ENCODE assay signal across 8 mouse cellular contexts in genomic region chr7:24628685-24629610, GRCm38 (mm10). TPM values are rescaled to one million over a fixed set of nuclear protein-coding genes. Genes with fewer than 3 reads are reported as not detected.
DNase-seq lines count a peak whose midpoint lies in the region; ATAC-seq lines count a peak whose summit lies in the region.

No protein-coding gene starts in this region.

- 0 out of 2 replicates have a peak overlapping the region, but pooled peaks have one; percentile 1 for H3K9ac ChIP-seq in embryonic facial prominence, embryonic 12.5 days
- peak overlapping the region; percentile 39 for H3K9ac ChIP-seq in neural tube, embryonic 14.5 days (replicated peaks; ENCODE audit: low read depth, low read length)

- intact Hi-C loops in left cerebral cortex, postnatal 14 days (cut with DNase I): no loop called here

- peak overlapping the region; percentile 59 for H3K4me2 ChIP-seq in embryonic facial prominence, embryonic 12.5 days (replicated peaks)
- peak overlapping the region; percentile 47 for H3K4me2 ChIP-seq in neural tube, embryonic 14.5 days (ENCODE audit: low read depth, low read length)

- WGBS in embryonic facial prominence, embryonic 12.5 days: 9% methylated on average over 32 of the region's 33 CpGs
- WGBS in heart, embryonic 10.5 days: 12% methylated on average over 33 of the region's 33 CpGs
- WGBS in neural tube, embryonic 14.5 days: 11% methylated on average over 33 of the region's 33 CpGs

- no peaks in the 10 kb centered on the region for H3K36me3 ChIP-seq in embryonic facial prominence, embryonic 12.5 days
- no peaks in the 10 kb centered on the region for H3K36me3 ChIP-seq in heart, embryonic 10.5 days
- no peaks in the 10 kb centered on the region for H3K36me3 ChIP-seq in neural tube, embryonic 14.5 days (ENCODE audit: control insufficient read depth, insufficient read depth, low read length)

- H3K4me1 ChIP-seq in embryonic facial prominence, embryonic 12.5 days: no peaks in the 10 kb centered on the region; the same call in 1 of the 2 replicates
- H3K4me1 ChIP-seq in heart, embryonic 10.5 days: peaks cover 7% of the 10 kb centered on the region; the same call in 1 of the 2 replicates
- H3K4me1 ChIP-seq in neural tube, embryonic 14.5 days (ENCODE audit: control insufficient read depth, insufficient read depth, low read length): peaks cover 4% of the 10 kb centered on the region; the same call in 1 of the 2 replicates

- DNase-seq in left cerebral cortex, postnatal 14 days (ENCODE audit: low spot score in 2 of 2): peak; percentile 36 to 45
- no peak for DNase-seq in left cerebral cortex, adult 8-10 months (ENCODE audit: low spot score in 2 of 2)
- peak; percentile 93 for DNase-seq in heart, embryonic 10.5 days (ENCODE audit: low spot score)
- DNase-seq in kidney, adult 9 months: peak; percentile 87
- DNase-seq in lung, adult 18-20 months: peak; percentile 87 to 91
- peak; percentile 92 for DNase-seq in testis, postnatal 10 days (ENCODE audit: low spot score)

- H3K27me3 ChIP-seq in embryonic facial prominence, embryonic 12.5 days: no peaks in the 10 kb centered on the region
- peaks cover 29% of the 10 kb centered on the region for H3K27me3 ChIP-seq in heart, embryonic 10.5 days (ENCODE audit: insufficient read depth, poor library complexity, severe bottlenecking)
- H3K27me3 ChIP-seq in neural tube, embryonic 14.5 days (ENCODE audit: control insufficient read depth, insufficient read depth, low read length): no peaks in the 10 kb centered on the region

- no peaks in the 10 kb centered on the region; the same call in 1 of the 2 replicates for H3K9me3 ChIP-seq in embryonic facial prominence, embryonic 12.5 days
- no peaks in the 10 kb centered on the region for H3K9me3 ChIP-seq in heart, embryonic 10.5 days
- H3K9me3 ChIP-seq in neural tube, embryonic 14.5 days (ENCODE audit: control insufficient read depth, low read length): no peaks in the 10 kb centered on the region

- peak overlapping the region; percentile 27 for H3K4me3 ChIP-seq in embryonic facial prominence, embryonic 12.5 days
- H3K4me3 ChIP-seq in heart, embryonic 10.5 days: peak overlapping the region; percentile 54
- peak overlapping the region; percentile 11 for H3K4me3 ChIP-seq in neural tube, embryonic 14.5 days (ENCODE audit: low read depth, low read length)

- no peak overlapping the region for H3K27ac ChIP-seq in embryonic facial prominence, embryonic 12.5 days
- H3K27ac ChIP-seq in heart, embryonic 10.5 days: peak overlapping the region; percentile 56
- no peak overlapping the region for H3K27ac ChIP-seq in neural tube, embryonic 14.5 days (ENCODE audit: low read depth, low read length)

- ATAC-seq in embryonic facial prominence, embryonic 12.5 days (ENCODE audit: insufficient number of reproducible peaks, insufficient read depth, low FRiP score, low TSS enrichment): peak; percentile 67; the same call in 1 of the 2 replicates
- peak; percentile 84; the same call in 1 of the 2 replicates for ATAC-seq in neural tube, embryonic 14.5 days (ENCODE audit: low read depth)

RNA-seq across cellular contexts. Expression of gene Lypd3, which starts 7.4 kb away (rescaled TPM):
- under 1 TPM; 0.48 to 0.53 TPM for total RNA-seq in left cerebral cortex, postnatal 14 days (2021)
- 1 to 10 TPM in 1 of 4 experiments, under 1 TPM in 3; 0.44 to 1.3 (median 0.63) TPM for total RNA-seq in left cerebral cortex, adult 8-10 months (2022)
- polyA plus RNA-seq in embryonic facial prominence, embryonic 12.5 days (2016; fragmentation: Nextera tagmentation; extraction: Ambion mirVana): 2.8 and 3.5 TPM in 2 replicates
- polyA plus RNA-seq in heart, embryonic 10.5 days (2016; fragmentation: Nextera tagmentation; extraction: Ambion mirVana): 0.18 and 0.22 TPM in 2 replicates
- 0.16 TPM in 1 of 2 replicates, not detected in the other for polyA plus RNA-seq in neural tube, embryonic 14.5 days (2014; fragmentation: Nextera tagmentation; extraction: Ambion mirVana)

RNA-seq across cellular contexts. Expression of gene Phldb3, which starts 18.4 kb away (rescaled TPM):
- total RNA-seq in left cerebral cortex, postnatal 14 days (2021): under 1 TPM in 1 of 2 experiments, not detected in 1; 0.42 TPM
- under 1 TPM in 3 of 4 experiments, not detected in 1; 0.13 to 0.39 (median 0.27) TPM for total RNA-seq in left cerebral cortex, adult 8-10 months (2022)
- 0.20 and 0.47 TPM in 2 replicates for polyA plus RNA-seq in embryonic facial prominence, embryonic 12.5 days (2016; fragmentation: Nextera tagmentation; extraction: Ambion mirVana)
- polyA plus RNA-seq in heart, embryonic 10.5 days (2016; fragmentation: Nextera tagmentation; extraction: Ambion mirVana): not detected in 2 replicates
- not detected in 2 replicates for polyA plus RNA-seq in neural tube, embryonic 14.5 days (2014; fragmentation: Nextera tagmentation; extraction: Ambion mirVana)

RNA-seq across cellular contexts. Expression of gene Zfp575, which starts 41.5 kb away (rescaled TPM):
- total RNA-seq in left cerebral cortex, postnatal 14 days (2021): 1 to 10 TPM; 6.9 to 7.2 TPM
- total RNA-seq in left cerebral cortex, adult 8-10 months (2022): 1 to 10 TPM; 5.3 to 6.9 (median 5.7) TPM
- polyA plus RNA-seq in embryonic facial prominence, embryonic 12.5 days (2016; fragmentation: Nextera tagmentation; extraction: Ambion mirVana): 5.1 and 5.9 TPM in 2 replicates
- polyA plus RNA-seq in heart, embryonic 10.5 days (2016; fragmentation: Nextera tagmentation; extraction: Ambion mirVana): 0.60 and 1.3 TPM in 2 replicates
- 8.5 and 9.4 TPM in 2 replicates for polyA plus RNA-seq in neural tube, embryonic 14.5 days (2014; fragmentation: Nextera tagmentation; extraction: Ambion mirVana)

RNA-seq across cellular contexts. Expression of gene Ethe1, which starts 41.6 kb away (rescaled TPM):
- total RNA-seq in left cerebral cortex, postnatal 14 days (2021): 10 to 100 TPM in 1 of 2 experiments, 1 to 10 TPM in 1; 9.3 to 11.3 TPM
- 10 to 100 TPM; 13.3 to 16.0 (median 15.1) TPM for total RNA-seq in left cerebral cortex, adult 8-10 months (2022)
- polyA plus RNA-seq in embryonic facial prominence, embryonic 12.5 days (2016; fragmentation: Nextera tagmentation; extraction: Ambion mirVana): 23.7 and 23.8 TPM in 2 replicates
- polyA plus RNA-seq in heart, embryonic 10.5 days (2016; fragmentation: Nextera tagmentation; extraction: Ambion mirVana): 20.0 and 20.7 TPM in 2 replicates
- polyA plus RNA-seq in neural tube, embryonic 14.5 days (2014; fragmentation: Nextera tagmentation; extraction: Ambion mirVana): 26.4 and 27.9 TPM in 2 replicates

RNA-seq across cellular contexts. Expression of gene Tex101, which starts 47.5 kb away (rescaled TPM):
- not detected for total RNA-seq in left cerebral cortex, postnatal 14 days (2021)
- total RNA-seq in left cerebral cortex, adult 8-10 months (2022): not detected
- polyA plus RNA-seq in embryonic facial prominence, embryonic 12.5 days (2016; fragmentation: Nextera tagmentation; extraction: Ambion mirVana): not detected in 2 replicates
- not detected in 2 replicates for polyA plus RNA-seq in heart, embryonic 10.5 days (2016; fragmentation: Nextera tagmentation; extraction: Ambion mirVana)
- not detected in 2 replicates for polyA plus RNA-seq in neural tube, embryonic 14.5 days (2014; fragmentation: Nextera tagmentation; extraction: Ambion mirVana)

Comparison
In these comparisons a context has a peak if more than half of its experiments do, and no peak if none do; other contexts are left out.
1. DNase-seq: peak in left cerebral cortex, postnatal 14 days (2 of 2), heart, embryonic 10.5 days (single experiment), kidney, adult 9 months (single experiment), lung, adult 18-20 months (2 of 2) and testis, postnatal 10 days (single experiment); none in left cerebral cortex, adult 8-10 months (0 of 2).
2. Peak in every context shown above with its lines, with median percentiles within 50 percentile points of each other: H3K4me3 ChIP-seq.